Mouse (Mus musculus) urinary bladder, postnatal 36 days (tissue): ENCODE measurements around the gene Hoxc8.

ENCODE experiments used
- DNase-seq, 2 experiments: peaks; one replicate each; pipeline ENCODE4 v3.0.0; 2022; ENCODE audit warnings: low spot score in 2 of 2, mixed read lengths in 1 of 2

The Hoxc8 gene

DNA sequence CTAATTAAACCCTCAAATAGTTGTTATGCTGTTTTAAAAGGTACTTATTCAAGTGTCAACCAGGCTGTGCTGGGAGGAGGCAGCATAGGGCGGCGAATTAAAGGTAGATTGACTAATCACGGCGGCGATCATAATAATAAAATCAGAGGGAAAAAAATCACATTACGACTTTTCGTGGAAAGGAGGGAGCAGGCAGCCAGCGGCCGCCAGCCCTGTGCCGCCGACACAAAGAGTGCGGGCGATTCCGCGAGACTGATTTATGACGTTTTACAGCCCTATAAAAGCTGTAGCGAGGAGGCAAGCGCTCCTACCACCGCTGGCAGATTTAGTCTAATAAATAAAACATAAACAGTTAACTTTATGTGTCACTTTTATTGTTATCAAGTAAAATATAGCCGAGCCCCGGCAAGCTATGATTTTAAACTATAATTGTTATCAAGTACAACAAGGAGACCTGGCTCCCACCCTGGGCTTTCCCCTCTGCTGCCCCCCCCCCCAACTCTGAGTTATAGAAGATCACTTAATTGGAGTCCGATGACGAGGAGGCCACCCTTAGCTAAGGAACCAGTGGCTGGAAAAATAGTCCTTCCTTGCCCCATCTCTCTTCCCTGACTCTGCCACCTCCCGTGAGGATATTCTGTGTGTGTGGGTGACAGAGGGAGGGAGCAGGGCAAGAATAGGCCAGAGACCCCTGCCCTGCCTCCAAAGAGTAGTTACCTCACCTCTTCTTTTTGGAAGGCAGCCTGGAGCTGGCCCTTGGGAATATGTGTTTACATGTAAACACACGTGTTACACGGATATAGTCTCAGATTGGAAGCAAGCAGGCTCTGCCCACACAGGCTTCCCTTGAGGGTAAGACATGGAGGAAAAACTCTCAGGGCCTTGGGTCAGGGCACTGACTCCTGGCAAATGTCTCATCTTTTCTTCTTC, 42.5 kb downstream of the Hoxc8 start:
- no peak for DNase-seq

DNA sequence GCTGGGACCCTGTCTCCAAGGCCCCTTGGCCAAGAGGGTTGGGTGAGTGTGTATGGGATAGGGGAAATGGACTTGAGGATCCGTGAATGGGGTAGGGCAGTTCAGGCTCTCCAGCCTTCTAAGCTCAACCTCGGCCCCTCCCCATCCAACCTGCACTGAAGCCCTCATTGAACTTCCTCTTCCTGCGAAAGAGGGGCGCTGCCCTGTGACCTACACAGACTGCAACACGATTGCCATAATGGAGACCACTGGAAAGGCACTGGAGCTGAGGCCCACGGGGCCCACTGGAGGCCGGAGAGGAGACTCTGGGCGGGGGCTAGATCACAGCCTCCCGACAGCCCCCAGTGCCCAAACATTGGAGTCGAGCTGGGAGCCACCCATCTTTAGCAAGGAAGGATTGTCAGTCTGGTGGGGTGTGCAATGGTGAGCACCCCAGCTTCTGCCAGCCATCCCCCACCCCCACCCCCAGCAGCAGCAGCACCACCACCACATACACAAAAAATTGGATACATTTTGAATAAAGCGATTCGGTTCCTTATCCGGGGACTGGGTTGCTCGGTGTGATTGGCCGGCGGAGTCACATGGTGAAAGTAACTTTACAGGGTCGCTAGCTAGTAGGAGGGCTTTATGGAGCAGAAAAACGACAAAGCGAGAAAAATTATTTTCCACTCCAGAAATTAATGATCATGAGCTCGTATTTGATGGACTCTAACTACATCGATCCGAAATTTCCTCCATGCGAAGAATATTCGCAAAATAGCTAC, 43.8 kb downstream of the Hoxc8 start:
- no peak for DNase-seq

DNA sequence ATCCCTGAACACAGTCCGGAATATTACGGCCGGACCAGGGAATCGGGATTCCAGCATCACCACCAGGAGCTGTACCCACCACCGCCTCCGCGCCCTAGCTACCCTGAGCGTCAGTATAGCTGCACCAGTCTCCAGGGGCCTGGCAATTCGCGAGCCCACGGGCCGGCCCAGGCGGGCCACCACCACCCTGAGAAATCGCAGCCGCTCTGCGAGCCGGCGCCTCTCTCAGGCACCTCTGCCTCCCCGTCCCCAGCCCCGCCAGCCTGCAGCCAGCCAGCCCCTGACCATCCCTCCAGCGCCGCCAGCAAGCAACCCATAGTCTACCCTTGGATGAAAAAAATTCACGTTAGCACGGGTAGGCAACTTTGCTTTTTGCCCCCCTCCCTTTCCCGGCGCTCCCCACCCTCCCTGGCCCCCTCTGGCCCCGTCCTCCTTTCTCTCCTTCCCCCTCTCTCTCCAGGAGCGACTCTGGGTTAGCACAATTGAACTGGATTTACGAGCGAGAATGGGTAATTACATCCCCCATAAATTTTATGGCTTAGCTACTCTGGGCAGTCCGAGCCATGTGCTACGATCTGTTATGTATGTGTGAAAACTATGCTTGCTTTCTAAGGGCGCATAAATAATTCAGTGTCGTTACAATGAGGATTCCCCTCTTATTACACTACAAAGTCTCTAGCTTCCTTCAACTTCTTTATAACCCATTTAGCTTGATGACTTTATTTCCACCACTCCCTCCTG, 44.6 kb downstream of the Hoxc8 start:
- DNase-seq: no peak

DNA sequence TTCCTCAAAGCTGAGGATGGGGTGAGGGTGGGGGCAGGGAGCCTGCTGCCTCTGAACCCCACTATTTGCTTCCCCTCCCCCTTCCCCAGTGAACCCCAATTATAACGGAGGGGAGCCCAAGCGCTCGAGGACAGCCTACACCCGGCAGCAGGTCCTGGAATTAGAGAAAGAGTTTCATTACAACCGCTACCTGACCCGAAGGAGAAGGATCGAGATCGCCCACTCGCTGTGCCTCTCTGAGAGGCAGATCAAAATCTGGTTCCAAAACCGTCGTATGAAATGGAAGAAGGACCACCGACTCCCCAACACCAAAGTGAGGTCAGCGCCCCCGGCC, 45.1 kb downstream of the Hoxc8 start:
- DNase-seq: no peak

DNA sequence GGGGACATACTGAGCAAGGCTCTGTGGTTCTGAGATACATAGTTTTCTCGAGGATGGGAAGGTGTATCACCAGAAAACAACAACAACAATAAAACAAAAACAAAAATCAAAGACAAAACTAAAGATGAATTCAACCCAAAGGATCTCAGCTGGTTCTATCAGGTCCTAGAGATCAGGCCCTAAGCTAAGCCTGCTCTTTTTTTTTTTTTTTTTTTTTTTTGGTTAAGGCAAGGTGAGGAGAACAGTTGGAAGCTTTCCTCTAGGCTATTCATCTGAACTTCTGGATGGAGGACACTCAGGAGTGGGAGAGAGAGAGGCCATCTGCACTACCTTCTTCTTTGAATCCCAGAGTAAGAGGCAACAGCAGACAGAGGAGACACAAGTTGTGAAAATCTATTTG, 47.2 kb downstream of the Hoxc8 start:
- DNase-seq: no peak

DNA sequence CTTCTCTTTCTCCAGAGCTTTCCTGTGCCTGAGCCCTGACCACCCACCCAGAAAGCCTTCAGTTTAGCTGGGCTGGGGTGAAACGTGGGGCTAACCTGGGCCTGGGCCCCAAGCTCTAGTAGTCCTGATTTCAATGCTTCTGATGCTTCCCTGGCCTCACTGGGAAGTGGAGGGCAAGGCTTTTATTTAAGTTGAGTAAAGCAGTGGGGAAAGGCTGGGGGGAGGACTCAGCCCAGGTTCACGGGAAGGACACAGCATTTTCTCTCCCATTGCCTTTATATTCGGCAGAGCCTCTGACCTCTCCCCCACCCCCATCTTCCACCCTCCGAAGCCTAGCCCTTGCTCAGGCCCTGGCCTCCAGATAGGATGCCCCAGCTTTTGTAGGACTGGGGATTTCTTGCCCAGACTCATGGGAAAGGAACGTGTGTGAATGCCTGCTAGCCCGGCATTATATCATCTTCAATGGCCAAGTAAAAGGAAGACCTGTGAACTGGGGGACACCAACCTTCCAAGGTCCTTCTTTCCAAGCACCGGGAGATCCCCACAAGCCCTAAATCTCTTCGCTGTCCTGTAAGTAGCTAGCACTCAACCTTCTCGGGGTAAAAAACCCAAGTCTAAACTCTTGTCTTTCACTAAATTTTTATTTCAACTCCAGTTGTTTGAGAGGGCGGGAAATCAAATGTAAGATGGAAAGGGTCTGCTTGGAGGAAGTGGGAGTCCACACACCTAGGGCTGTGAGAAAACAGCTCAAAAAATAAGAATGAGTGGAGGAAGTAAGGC, 48.5 kb downstream of the Hoxc8 start:
- DNase-seq: no peak

DNA sequence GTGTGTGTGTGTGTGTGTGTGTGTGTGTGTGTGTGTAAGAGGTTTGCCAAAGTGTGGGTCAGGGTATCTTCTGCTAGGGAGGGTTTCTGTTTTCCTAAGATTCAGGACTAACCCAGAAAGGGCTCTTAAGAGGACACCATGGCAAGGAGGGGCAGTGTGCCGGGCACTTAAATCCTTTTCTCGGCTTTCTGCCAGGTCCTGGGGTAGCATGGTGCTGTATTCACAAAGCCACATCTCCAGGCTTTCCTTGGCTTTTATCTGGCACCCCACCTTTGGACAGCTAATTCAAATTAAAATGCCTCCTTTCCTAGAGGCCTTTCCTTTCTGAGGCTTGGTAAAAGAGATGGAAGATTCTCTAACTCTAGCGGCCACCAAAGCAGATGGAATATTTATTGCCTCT, 49.2 kb downstream of the Hoxc8 start:
- no peak for DNase-seq

DNA sequence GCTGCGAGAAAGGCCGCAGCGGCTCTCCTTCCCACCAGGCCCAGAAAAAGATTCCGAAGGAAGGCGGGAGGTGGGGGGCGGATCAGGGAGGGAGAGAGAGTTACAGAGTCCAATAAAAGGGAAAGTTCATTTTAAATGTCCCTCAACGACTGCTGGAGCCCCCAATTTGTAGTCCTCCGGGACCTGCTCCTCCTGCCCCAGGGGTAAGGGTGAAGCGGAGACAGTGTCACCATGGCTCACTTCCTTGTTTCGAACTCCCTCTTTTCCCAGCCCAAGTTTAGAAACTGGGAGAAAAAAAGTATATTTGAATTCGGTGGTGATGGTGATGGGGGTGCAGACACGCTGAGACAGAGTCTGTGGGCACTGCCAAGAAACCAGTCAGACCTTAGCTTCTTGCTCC, 50.2 kb downstream of the Hoxc8 start:
- DNase-seq: no peak

DNA sequence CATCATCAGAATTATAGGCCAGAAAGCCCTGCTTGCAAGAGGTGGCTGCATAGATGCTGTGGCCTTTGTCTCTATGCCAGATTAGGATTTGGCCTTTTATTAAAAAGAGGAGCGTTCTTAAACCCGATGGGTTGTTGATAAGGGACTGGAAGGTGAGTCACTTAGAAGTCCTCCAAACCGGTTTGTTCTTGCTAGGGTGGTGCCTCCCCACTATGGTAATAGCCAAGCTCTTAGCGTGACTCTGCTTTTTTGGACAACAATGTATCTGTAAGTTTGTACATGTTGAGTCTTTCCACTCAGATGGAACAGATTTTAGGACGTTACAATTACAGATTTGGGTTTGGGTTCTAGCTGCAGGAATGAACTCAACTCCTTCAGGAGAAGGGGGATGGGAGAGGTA, 51.2 kb downstream of the Hoxc8 start:
- DNase-seq: no peak

DNA sequence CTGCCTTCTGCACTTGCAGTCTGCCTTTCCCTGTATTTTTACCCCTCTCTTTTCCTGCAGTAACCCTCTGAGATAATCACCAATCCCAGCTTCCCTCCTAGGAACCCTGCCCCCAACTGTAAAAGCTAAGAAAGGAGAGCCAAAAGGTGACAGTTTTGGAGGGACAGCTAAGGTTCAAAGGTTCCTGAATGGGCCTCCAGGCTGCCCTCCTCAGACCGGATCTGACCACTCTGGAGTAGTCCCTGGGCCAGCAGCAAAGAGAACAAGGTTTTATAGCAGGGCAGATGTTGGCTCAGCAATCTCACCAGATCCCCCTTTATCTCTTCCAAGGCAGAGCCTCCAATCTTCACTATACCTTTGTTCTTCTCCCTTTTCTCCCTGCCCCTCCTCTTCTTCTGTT, 51.8 kb downstream of the Hoxc8 start:
- no peak for DNase-seq
